Mouse (Mus musculus): ENCODE data around the gene Syne4.

Gene Syne4

DNA sequence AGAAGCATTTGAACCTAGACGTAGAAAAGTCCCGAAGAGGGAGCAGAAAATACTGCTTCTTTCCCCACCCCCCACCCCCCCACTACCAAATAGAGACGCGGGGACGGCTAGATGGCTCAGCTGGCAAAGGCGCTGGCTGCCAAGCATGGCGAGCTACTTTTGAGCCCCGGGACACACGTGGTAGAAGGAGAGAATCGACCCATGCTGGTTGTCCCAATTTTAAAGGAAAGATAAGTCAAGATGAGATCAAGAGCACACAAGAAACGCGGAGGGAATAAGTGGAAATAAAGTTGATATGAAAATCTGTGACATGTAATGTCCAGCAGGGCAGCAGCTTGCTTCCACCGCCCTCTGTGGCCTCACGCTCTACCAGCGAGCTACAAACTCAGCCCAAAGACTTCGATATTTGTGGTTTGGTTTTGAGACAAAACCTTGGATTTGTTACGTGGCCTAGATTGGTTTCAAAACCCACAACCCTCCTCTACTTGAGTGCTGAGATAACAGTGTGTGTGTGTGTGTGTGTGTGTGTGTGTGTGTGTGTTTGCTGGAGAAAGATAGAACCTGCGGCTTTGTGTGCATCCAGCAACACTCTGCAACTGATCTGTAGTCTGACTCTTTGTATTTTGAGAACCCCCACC, 18.1 kb downstream of the Syne4 start:
- no peak for DNase-seq

DNA sequence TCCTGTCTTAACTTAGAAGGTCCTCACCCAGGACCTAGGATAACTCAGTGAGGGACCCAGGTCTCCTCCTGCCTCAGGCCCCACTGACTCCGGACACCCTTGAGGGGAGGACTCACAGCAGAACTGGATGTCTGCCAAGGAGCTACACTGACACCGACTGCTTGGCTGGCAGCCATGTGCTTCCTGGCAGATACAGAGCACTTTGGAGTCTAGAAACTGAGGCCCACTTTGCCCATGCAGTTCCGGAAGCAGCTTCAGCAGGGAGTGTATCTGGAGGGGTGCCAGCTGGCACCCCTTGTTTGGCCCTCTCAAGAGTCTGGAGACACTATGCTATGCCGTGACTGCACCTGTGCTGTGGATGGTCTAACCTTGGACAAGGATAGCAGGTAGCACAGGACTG, 18.8 kb downstream of the Syne4 start:
- DNase-seq = peak; percentile 93

- no peak for DNase-seq
These were observed 20.0 kb downstream of the Syne4 start for GRCm38 (mm10) chr7:30334563-30334962.

- no peak for DNase-seq
These were observed 21.1 kb downstream of the Syne4 start for GRCm38 (mm10) chr7:30335688-30336087.

GRCm38 (mm10) chr7:30336384-30336783, 21.8 kb downstream of the Syne4 start:
- DNase-seq = peak; percentile 87

DNA sequence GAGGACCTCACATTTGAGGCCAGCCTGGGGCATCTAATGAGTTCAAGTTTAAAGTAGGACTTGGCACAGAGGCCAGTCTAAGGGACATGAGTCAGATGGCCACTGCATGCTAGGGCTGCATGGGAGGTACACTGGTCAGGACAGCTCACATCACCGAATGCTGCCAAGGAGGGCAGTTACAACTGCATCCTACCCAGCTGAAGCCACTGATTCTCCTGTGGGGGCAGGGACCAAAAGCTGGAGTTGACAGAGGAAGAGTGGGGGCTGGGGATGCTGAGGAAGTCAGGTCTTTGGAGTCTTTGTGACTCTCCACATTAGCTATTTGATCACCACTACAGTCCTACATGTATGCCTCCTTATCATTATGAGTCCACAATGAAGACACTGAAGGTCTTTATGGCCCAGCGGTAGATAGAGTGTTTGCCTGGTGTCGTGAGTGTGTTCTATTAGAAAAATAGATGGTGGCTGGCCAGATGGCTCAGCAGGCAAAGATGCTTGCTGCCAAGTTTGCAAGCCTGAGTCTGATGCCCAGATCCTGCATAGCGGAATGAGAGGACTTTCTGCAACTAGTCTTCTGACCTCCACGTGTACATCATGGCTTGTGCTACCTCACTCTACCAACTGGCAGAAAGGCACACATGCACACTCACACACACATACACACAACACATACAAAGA, 25.0 kb downstream of the Syne4 start:
- DNase-seq = no peak

DNA sequence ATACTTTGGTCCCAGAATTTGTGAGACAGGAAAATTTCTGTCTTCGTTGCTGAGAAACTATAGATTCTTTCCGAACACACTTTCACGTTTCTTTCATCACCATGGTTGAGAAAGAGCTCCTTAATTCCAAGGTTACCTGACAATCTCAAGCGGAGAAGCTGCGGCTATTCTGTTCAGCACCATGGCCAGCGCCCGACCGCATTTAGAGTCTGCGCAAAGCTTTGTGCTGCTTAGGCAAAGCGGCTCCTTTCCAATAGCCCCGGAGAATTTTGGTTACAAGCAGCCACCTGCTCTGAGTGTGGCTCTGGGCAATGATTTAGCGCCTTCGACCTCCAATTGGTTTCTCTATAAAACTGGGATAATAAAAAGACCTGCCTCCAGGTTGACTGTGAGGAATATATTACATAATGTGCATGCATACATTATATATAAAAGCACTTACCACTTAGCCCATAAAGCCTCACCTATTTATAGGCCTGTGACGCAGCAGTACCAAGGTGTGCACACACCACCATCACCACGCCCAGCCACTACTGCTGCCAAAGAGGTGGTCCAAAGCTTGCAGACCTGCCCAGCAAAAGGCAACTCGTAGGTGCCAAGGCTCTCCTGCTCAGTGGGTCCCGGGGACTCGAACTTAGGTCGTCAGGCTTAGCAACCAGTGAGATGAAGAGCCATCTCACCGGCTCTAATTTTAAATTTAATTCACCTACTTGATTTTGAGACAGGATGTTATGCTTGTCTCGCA, 32.2 kb downstream of the Syne4 start:
- DNase-seq = peak; percentile 79

- DNase-seq = peak; percentile 78
These were observed 33.2 kb downstream of the Syne4 start for GRCm38 (mm10) chr7:30347828-30348227.

DNA sequence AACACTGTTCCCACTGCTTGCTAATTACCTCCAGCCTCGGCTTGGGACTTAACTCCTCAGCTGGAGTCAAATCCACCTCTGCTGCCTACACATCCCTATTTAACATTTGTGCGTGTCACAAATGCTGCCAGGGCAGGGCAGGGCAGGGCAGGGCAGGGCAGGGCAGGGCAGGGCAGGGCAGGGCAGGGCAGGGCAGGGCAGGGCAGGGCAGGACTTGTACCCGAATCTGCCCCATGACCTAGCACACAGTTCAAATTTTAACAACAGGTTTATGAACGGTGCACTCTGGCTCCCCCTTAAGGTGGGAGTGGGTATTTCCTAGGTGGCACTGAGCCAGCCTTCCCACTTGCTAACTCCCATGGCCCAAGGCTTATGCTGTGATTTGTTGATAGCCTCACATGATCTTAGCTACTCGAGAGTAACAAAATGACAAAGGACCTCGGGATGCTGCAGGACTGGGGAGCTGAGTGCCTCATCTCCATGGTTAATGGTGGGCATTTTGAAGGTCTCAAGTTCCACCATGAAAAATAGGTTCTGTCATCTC, 38.7 kb downstream of the Syne4 start:
- DNase-seq = peak; percentile 84

DNA sequence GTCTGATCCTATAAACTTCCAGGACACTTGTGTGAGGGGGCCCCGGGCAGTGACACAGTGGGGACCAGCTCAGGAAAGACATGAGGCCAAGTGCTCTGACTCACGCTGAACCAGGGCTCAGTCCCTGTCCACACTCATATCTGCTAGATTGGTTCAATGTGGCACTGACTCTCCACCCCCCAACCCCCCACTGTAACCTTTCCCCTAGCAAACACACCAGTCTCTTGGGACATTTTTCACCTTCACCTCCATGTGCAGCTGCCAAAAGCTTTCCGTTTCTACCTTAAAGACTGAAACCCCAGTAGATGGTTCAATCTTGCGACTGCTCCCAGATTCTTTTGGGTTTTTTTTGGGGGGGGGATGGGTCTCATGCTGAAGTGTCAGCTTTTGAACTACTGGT, 39.5 kb downstream of the Syne4 start:
- no peak for DNase-seq

DNA sequence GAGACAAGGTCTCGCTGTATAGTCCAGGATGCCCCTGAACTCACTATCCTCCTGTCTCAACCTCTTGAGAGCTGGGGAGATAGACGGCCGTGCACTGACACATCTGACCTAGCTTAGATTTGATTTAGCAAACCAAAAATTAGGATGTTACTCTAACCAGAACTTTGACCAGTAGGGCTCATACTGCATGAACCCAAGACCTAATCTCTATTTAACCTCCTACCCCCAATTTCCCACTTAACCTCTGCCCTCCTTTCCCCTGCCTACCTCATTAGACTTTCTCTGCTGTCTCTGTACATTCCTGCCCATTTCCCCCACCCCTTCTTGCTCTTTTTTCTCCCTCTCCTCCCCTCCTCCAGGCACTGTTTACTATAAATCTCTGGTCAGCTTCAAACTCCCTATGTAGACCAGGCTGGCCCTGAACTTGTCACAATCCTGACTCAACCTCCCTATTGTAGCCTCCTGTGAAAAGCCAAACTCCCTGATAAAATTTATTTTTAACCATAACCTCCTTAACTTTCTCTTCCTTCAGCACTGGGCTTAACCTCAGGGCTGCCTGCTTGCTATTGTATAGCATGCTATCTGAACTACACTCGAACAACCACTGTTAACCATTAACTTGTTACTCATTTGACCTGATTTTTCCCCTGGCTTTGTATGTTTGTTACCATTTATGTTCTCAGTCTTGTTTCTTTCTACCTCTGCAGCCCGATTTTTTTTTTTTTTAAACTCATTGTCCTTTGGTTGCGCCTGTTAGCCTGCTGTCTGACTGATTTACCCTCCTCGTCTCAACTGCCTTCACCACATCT, 44.0 kb downstream of the Syne4 start:
- DNase-seq = peak; percentile 47

GRCm38 (mm10) chr7:30359276-30359865, 44.8 kb downstream of the Syne4 start:
- DNase-seq = peak; percentile 57

- no peak for DNase-seq
These were observed 45.4 kb downstream of the Syne4 start for GRCm38 (mm10) chr7:30360028-30360427.

- peak; percentile 81 for DNase-seq
These were observed 48.2 kb downstream of the Syne4 start, which contains the start of gene Lrfn3 for GRCm38 (mm10) chr7:30362652-30363343. Lrfn3 (minus strand) TSS chr7:30362772.

DNA sequence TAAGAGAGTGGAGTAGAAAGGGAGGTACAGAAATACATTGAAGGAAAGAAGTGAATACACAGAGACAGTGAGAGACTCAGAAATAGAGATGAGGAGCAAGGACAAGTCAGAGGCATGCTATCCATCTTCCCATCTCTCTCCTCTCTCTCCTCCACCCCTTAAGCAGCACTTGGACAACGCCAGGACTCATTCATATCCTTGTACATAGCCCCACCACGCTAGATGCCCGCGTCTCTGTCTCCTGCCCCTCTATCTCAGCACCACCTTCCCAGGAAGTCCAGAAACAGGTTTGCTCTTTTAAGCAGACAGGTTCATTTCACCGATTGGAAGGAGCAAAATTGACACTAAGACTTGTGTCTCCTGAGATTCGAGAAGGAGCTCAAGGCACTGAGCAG, 48.7 kb downstream of the Syne4 start:
- DNase-seq = no peak

GRCm38 (mm10) chr7:30367466-30367865, 52.9 kb downstream of the Syne4 start:
- DNase-seq = no peak

Measured in kidney, postnatal 14 days (tissue).